Mouse (Mus musculus): ENCODE data around the gene Cep128.

DNA sequence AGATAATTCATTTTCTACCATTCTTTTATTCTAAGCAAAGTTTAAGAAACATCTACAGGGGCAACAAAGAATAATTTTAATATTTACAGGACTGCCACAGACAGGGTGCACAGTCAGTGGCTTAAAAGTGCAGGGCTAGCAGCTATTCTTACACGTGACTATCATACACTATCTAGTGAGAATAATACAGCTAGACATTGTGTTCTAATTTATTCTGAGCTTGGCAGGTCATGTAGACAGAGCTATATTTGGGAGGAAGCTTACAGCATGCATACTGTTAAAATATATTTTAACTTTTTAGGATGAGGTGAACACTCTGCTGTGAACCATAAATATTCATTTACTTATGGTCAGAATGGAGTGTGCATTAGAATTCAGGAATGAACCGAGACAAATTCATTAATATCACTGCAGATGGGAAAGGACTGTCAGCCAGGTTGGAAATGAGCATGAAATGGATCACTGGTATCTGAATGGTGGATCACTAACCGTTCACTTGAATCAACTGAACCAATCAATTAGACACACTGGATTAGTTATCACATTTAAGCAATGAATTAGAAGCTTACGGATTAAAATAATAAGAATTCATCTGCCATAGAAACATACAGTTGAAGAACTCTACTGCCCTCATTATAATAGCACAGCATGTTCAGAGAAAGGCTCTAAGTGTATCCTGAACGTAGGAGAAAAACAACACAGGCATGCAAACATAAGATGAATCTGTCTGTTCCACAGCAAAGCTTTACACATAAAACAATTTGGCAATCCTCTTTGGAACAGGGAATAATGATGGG, 317.7 kb downstream of the Cep128 start:
- TF ChIP-seq CTCF (IDR thresholded peaks at IDR 0.05; ENCODE audit: low read depth, low read length) (no peak), POLR2AphosphoS5 (IDR thresholded peaks at IDR 0.05; ENCODE audit: insufficient replicate concordance, low read depth, low read length) (no peak), GATA1 (IDR thresholded peaks at IDR 0.05; ENCODE audit: borderline replicate concordance, low read length) (no peak), TAL1 (conservative IDR thresholded peaks at IDR 0.05; ENCODE audit: low read depth, low read length) (no peak)

Data from G1E (cell line).